Mouse (Mus musculus) lung, adult 2 months (tissue): ENCODE results near the gene Pptc7. TPM values are rescaled to one million over a fixed set of nuclear protein-coding genes. Genes with fewer than 3 reads are reported as not detected.
A peak's percentile ranks its signal among the peaks of the same experiment; 100 is the strongest.

Source experiments
- DNase-seq: peaks from one replicate; pipeline ENCODE4 v3.0.0; 2022
- H3K4me1 ChIP-seq: fragments of 200-500 bp; 2 replicates; pipeline ENCODE4 v1.6.1; 2011; ENCODE audit warnings: low read length; ENCODE audit not compliant: control insufficient read depth, insufficient read depth
- H3K4me3 ChIP-seq: fragments of 200-500 bp; replicated peaks from 2 replicates; pipeline ENCODE3; 2011; ENCODE audit warnings: low read depth, mild to moderate bottlenecking, control low read depth, low read length; ENCODE audit errors: extremely low read depth
- CTCF ChIP-seq: fragments of 200-500 bp; IDR thresholded peaks from 2 replicates; pipeline ENCODE4 v1.5.1; 2011; ENCODE audit warnings: mild to moderate bottlenecking, low read length, control low read depth; ENCODE audit not compliant: insufficient read depth
- POLR2A ChIP-seq: fragments of 200-500 bp; IDR thresholded peaks from 2 replicates; pipeline ENCODE4 v1.6.1; 2011; ENCODE audit warnings: low read depth, mild to moderate bottlenecking, control low read depth, low read length, borderline replicate concordance; ENCODE audit errors: extremely low read depth
- WGBS: fragments of 180-500 bp; shearing (Covaris S2); methylation state at CpG from one replicate; pipeline ENCODE4 v1.1.7; 2018; 5-methylcytosine and 5-hydroxymethylcytosine counted together
- polyA plus RNA-seq: library from polyadenylated mRNA; depleted of rRNA; stranded (reverse); fragments of >200 nt; gene quantifications from 2 replicates; pipeline ENCODE4 v1.2.3, GENCODE M21; 2012

Pptc7 gene
- polyA plus RNA-seq, 1 experiment = 35.3 TPM

DNA sequence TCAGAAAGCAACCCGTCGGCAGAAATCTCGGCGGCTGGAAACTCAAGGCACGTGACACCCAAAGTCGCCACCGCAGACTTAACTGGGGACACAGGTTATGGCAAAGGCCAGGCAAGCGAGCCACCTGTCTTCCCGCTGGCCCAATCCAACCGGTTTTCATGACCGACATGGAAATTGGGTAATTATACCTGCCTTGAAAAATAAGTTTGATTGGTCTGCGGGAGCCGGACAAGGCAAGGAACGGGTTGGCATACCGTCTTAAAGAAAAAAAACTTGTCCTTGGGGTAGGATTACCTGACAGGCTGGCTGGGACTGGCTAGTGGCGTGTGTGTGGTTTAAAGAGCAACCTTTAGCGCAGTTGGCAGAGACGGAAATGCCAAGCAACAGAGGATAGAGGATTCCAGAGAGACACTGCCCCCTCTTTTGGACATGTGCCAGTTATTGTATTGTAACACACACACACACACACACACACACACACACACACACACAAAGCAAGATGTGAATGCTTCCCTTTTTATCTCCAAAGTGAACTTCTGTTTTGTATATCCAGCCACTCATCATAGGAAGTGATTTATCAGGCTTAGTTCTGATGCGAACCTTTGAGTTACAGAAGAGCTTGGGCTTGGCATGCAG, 3.2 kb upstream of the Pptc7 start:
- TF ChIP-seq CTCF (no peak), POLR2A (no peak)
- 14% methylated on average over 19 of the region's 19 CpGs for WGBS
- Histone ChIP-seq H3K4me1 (peaks cover 11% of the 10 kb centered on the region), H3K4me3 (no peak overlapping the region)
- DNase-seq = peak; percentile 57

DNA sequence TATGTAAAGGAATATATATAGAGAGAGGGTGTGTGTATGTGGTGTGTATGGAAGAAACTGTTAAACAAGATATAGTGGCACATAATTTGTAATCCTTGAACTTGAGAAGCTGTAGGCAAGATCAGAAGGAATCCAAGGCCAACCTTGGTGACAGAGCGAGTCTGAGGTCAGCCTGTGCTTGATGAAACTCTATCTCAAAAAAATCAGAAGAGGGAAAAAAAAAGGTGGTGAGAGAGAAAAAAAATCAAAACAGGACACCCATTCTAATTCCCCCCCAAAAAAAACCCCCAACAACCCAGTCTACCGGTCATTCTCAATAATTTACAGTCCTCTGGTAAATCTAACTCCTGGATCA, 360 bp upstream of the Pptc7 start:
- 13% methylated on average over 2 of the region's 2 CpGs for WGBS
- DNase-seq = no peak
- TF ChIP-seq CTCF = no peak
- no peak for TF ChIP-seq POLR2A
- Histone ChIP-seq H3K4me3 (no peak overlapping the region), H3K4me1 (peaks cover 21% of the 10 kb centered on the region)

DNA sequence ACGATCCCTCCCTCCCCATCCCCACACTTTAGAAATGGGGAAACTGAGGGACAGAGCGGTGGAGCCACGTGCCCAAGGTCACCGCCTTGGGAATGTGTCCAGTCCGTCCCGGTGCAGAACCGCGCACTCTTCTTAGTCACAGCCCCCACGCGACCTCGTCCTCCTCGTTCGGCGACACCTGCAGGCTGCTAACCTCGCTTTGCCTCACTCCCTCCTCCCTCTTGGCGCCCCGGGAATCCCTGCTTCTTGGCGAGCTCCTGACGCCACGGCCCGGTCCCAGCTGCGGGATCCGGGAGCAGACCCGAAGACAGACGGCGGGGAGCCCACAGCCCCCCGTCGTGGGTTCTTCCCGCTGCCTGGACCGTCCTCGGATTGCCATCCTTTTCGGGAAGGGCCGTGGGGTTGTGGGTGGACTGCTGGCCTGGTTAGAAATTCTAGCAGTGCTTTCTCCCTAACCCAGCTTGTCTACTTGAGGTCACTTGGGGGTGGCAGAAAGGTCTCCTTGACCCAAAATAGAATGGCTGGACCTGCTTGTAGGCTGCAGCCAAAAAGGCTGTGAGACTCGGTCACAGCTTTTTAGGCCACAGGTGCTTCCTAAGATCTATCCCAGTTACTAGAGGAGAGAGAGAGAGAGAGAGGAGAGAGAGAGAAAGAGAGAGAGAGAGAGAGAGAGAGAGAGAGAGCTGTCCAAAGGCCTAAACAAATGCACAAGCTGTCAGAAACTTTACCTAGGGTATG, 1.0 kb downstream of the Pptc7 start:
- peak; percentile 47 for DNase-seq

DNA sequence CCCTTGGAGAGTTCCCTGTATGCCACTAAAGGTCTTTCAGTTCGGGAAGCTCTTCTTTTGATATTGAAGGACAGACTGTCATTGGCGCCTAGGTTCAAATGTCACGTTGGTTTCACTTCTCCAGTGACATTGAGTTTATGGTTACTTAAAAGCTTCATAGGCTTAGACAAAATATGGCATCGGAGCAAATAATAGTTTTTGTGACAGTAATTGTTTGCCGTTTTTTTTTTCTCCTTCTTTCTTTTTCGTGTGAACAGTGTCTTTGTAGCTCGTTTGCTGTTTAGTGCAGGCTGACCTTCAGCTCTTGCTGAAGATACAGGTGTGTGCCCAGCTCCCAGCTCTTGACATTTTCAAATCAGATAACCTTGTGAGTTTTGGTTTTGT, 1.6 kb downstream of the Pptc7 start:
- WGBS = 38% methylated on average over 7 of the region's 7 CpGs
- H3K4me1 ChIP-seq = peaks cover 16% of the 10 kb centered on the region
- H3K4me3 ChIP-seq = peak overlapping the region; percentile 39
- DNase-seq = no peak
- TF ChIP-seq POLR2A = no peak
- no peak for TF ChIP-seq CTCF

More for the DNA sequence above, 1.0 kb downstream of the Pptc7 start:
- under 1% methylated on average over 34 of the region's 34 CpGs for WGBS
- H3K4me1 ChIP-seq = peaks cover 19% of the 10 kb centered on the region
- peak overlapping the region; percentile 89 for H3K4me3 ChIP-seq
- no peak for TF ChIP-seq CTCF
- TF ChIP-seq POLR2A = no peak

DNA sequence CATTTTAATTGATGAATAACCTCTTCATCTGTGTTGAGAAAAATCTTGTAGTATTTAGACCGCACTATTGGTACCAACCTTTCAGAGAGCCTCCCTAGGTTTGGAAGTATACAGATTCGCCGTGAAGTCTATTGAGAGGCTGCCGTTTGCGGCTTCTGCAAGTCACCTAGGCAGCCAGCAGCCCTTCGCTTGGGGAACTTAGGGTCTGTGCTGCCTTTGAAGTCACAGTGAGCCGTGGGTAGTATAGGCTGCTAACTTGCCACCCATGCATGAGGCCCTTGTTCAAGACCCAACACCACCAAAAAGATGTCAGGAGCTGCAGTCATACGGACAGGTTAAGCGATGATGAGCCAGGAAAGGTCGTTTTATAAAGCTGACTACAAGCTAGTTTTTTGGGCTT, 2.0 kb downstream of the Pptc7 start:
- H3K4me1 ChIP-seq = peaks cover 12% of the 10 kb centered on the region
- peak overlapping the region; percentile 24 for H3K4me3 ChIP-seq
- no peak for DNase-seq
- TF ChIP-seq POLR2A (no peak), CTCF (no peak)
- WGBS = 81% methylated on average over 10 of the region's 10 CpGs

DNA sequence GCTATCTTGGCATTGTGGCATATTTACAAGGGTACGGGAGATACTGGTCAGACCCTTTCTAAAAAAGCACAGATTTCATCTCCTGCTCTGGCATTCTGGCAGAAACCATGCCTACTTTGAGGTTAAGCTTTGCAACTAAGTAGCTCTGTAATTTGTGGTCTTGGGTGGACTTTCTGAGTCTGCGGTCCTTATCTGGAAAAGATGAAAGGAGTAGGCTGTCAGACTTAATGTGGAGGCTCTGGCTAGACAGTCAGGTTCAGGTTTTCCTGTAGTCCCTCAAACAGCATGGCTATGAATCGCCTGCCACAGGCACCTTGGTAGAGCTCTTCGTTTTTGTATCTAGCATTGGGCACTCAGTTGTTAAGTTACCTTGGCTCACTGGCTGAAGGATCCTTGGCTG, 2.9 kb downstream of the Pptc7 start:
- DNase-seq = no peak
- H3K4me1 ChIP-seq = peaks cover 14% of the 10 kb centered on the region
- TF ChIP-seq CTCF = no peak
- TF ChIP-seq POLR2A = no peak
- WGBS = 80% methylated on average over 4 of the region's 4 CpGs
- no peak overlapping the region for H3K4me3 ChIP-seq

DNA sequence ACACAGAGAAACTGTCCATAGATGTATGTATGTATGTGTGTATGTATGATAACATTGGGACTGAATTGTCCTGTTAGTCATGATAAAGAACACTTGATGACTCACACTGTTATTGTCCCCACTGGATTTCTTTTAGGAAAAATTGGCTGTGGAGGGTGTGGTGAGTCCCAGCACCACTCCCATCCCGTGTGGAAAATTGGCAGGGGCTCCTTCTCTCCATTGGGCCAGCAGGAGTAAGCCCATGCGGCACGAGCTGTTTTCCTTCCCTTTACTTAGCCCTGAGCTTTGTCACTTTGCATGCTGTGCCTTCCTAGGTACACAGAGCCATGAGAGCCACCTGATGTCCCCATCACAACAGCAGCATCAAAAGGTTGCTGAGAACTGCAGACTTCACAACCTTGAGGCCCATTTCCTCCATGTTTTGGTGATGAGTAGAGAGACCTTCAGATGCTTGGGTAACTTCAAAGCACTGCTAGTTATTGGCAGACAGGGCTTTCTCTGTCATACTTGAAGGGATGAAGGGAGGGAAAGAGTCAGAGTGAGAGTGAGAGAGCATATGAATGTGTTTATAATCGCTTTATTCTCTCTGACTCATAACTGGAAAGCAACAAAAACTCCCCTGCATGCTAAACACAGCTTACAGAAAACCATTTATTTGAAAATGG, 4.1 kb downstream of the Pptc7 start:
- TF ChIP-seq POLR2A (no peak), CTCF (no peak)
- Histone ChIP-seq H3K4me1 (peaks cover 14% of the 10 kb centered on the region), H3K4me3 (no peak overlapping the region)
- 29% methylated on average over 4 of the region's 4 CpGs for WGBS
- DNase-seq = no peak

DNA sequence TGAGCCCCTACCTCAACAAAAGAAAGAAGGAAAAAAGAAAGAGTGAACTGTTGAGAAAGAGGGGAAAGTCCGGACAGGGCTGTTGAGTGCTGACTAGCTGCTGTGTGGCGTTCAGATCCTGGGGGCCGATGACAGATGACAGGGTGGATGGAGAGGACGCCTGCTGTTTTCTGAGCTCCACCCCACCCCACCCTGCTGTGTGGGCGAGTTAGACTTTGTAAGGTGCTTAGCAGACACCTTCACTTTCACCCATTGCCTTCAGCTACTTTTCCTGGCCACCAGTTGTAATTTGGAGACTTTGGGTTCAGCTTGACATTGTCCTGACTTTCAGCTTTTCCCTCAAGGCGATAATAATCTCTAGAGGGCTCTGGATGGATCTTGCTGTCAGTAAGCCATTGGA, 7.0 kb downstream of the Pptc7 start:
- DNase-seq = no peak
- no peak overlapping the region for H3K4me3 ChIP-seq
- 59% methylated on average over 6 of the region's 6 CpGs for WGBS
- no peak for TF ChIP-seq POLR2A
- no peak for TF ChIP-seq CTCF
- H3K4me1 ChIP-seq = peaks cover 19% of the 10 kb centered on the region

DNA sequence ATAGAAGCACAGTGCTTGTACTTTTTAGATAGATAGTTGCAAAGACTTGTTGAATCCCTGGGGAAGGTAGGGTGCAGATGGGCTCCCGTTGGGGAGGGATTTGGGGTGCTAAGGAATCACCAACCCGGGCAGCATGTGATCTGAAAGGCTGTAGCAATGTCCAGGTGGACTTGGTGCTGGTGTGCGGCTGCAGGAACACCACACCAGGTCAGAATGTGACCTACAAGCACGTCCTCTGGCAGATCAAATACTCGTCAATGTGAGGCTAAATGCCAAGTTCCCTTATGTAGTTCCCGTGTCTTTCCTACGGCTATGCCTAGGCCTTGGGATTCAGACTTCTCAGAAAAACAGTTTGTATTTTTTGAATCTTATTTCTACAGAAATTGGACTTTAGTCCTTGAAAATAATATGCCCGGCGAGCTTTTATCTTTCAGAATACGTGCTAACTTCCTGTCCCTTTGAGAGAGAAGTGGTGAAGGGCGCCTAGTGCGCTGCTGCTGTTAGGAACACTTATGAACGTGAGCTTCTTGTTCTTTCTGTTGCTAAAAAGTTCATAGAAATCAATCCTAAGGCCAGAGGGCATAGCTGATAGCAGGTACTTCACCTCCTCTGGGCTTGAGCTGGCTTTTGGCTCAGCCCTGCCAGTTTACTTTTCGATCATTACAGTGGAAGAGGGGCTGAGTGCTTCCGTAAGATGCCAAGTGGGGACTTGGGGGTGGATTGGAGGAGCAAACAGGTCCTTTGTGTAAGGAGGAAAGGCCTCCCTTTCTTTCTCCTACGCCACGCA, 7.6 kb downstream of the Pptc7 start:
- 47% methylated on average over 17 of the region's 17 CpGs for WGBS
- TF ChIP-seq POLR2A = no peak
- no peak for TF ChIP-seq CTCF
- DNase-seq = no peak
- no peak overlapping the region for H3K4me3 ChIP-seq
- peaks cover 16% of the 10 kb centered on the region for H3K4me1 ChIP-seq
